Mouse (Mus musculus) cerebellum, adult 18-20 months (tissue): ENCODE results near the gene Fbxo21.

Experiments used
- DNase-seq, 2 experiments: peaks; one replicate each; pipeline ENCODE4 v3.0.0; 2021

The Fbxo21 gene

GRCm38 (mm10) chr5:118048928-118049327 lies 72.4 kb downstream of the Fbxo21 start:
- DNase-seq, result no peak

DNA sequence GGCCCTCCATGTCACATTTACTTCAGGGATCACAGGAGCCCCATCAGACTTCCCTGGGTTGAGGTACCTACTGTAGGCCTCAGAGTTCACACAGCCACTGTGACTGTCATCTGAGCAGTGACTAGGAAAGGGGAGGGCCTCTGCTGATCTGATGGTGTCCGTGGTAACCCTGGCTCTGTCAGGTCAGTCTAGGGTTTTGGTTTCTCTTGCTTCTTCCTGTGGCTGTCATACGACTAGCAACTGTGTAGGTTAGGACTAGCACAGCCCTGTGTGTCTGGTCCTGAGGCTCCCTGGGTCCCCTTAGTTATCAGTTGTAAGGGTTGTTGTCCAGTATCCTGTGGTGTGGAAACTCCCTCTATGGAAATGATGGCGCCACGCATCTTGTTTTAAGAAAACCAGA lies 74.2 kb downstream of the Fbxo21 start:
- no peak for DNase-seq

GRCm38 (mm10) chr5:118051981-118052662 lies 75.6 kb downstream of the Fbxo21 start:
- DNase-seq, result peak; percentile 86 to 89

DNA sequence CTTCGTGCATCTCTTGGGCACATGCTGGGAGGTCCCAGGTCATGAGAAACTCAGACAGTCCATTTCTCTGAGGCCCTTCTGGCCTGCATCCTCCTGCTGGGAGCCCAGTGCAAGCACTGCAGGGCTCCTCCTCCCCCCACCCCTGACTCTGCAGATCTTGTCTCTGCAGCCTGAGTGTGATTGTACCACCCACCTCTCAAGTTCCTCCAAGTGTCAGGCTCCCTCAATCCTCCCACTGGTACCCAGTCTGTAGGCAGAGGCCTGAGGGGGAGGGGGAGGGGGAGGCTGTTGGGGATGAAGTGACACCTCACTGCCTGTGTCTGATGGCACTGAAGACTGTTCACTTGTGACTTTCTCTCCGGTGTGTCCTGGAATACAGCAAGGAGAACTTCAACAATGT lies 76.7 kb downstream of the Fbxo21 start:
- no peak for DNase-seq

DNA sequence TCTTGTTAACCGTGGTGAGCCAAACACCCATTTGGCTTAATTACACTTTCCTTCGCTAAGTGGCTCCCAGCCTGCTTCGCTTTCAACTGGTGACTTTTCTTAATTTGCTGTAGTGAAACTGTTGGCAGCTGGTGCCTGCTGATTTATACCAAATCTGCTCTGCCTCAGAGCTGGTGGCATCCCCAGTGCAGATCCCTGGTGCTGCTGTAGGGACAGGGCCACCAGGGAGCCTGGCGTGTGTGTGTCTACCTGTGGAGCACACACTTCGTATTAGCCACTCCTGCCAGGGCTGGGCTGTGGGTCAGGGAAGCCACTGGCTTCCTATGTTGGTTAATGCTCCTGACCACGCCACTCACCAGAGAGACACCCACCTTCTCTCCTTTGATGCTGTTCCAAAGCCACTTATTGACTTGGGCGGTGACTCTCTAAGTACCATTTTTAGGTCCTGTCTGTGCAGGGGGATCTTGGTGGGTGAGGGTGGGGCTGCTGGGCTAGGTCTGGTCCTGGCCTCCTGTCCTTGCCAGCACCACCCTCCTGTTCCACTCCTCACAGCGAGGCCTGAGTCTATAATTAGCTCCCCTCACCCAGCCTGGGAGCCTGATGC lies 81.1 kb downstream of the Fbxo21 start:
- DNase-seq, result peak; percentile 39 to 47

DNA sequence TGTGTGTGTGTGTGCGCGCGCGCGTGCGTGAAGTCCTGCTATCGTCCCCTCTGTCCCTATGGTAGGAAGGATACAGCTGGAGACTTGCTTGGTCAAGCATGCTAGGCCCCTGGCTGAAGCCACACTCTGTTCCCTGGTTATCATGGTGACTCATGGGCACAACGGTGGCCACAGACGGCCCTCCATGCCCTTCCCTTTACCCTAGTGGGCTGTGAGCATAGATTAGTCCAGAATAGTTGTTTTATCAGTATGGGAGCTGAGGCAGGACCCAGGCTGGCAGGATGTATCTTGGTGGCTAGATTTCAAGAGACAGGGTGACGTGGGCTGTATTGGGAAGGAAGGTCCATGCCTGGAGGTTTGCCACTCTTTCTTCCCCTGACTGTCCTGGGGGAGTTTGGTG lies 82.3 kb downstream of the Fbxo21 start:
- DNase-seq, result no peak

GRCm38 (mm10) chr5:118059646-118060045 lies 83.1 kb downstream of the Fbxo21 start:
- DNase-seq, result peak; percentile 36
